Mouse (Mus musculus): Measurements from ENCODE around the gene Nrg4. TPM values are rescaled to one million over a fixed set of nuclear protein-coding genes. Genes with fewer than 3 reads are reported as not detected.

Nrg4 gene
- total and polyA plus RNA-seq, 3 experiments, result 0.81 to 1.7 (median 1.2) TPM

DNA sequence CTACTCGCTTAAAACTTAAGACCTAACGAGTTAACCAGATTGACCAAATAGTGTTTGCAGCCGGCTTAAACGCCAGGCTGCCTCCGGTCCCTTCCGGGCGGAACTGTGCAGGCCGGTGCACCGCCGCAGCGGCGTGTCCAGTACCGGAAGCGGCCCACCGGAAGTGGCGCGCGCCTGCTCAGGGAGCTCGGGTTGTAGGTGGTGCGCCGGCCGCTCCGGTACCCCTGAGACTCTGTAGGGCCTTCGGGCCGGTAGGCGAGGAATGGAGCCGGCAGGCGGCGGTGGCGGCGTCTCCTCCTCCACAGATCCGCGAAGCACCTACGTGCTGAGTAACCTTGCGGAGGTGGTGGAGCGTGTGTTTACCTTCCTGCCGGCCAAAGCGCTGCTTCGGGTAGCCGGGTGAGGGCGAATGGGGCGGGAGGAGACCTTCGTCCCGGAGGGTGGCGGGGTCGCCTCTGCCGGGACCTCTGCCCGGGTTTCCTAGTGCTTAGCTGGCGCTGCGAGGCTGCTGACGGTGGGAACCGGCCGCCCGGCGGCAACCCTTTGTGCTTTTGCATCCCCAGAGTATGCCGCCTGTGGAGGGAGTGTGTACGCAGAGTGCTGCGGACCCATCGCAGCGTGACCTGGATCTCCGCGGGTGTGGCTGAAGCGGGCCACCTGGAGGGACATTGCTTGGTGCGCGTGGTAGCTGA, 117.7 kb downstream of the Nrg4 start, which contains the start of gene Fbxo22:
Fbxo22 (plus strand) TSS at position 136 of the 692 bp plus-strand sequence.
- Histone ChIP-seq H3K9me3 (replicated peaks; ENCODE audit: low read length) (no peaks in the 10 kb centered on the region), H3K27me3 (replicated peaks) (no peaks in the 10 kb centered on the region), H3K27ac (ENCODE audit: insufficient read depth, low read depth) (peak within 1 kb of the TSS; percentile 44), H3K4me1 (ENCODE audit: control insufficient read depth in 1 of 2, insufficient read depth in 2 of 2) (peaks cover 3 to 28% of the 10 kb centered on the region in 2 experiments; a peak in 3 of 4 replicates), H3K36me3 (replicated peaks in 1 of 2; ENCODE audit: control insufficient read depth in 1 of 2, insufficient read depth in 1 of 2, low read length in 1 of 2) (peaks cover 11 to 44% of the 10 kb centered on the region in 2 experiments), H3K79me2 (replicated peaks; ENCODE audit: control insufficient read depth, extremely low read depth, insufficient read depth, poor library complexity, severe bottlenecking) (peaks cover 8% of the 10 kb centered on the region), H3K4me2 (ENCODE audit: insufficient read depth, low read depth, poor library complexity, severe bottlenecking) (peak within 1 kb of the TSS; percentile 73), H3K4me3 (replicated peaks in 1 of 3; ENCODE audit: low read depth in 2 of 3, low read length in 2 of 3, poor library complexity in 1 of 3) (peak within 1 kb of the TSS; percentile 86 to 93 (median 91)), H3K9ac (ENCODE audit: insufficient read depth, low read depth) (peak within 1 kb of the TSS; percentile 60)
- dilution Hi-C loops (cut with MboI; ENCODE audit: extremely low pct_ligation_motif_present, extremely low pct_unique_long_range_greater_than_20kb, low sequenced_read_pairs) (no loop called here), in situ Hi-C loops (cut with MboI; ENCODE audit: low pct_ligation_motif_present, low pct_unique_long_range_greater_than_20kb, low sequenced_read_pairs) (no loop called here)
- DNase-seq (ENCODE audit: extremely low read depth), result peak; percentile 84
- TF ChIP-seq NELFE (IDR thresholded peaks at IDR 0.05; ENCODE audit: low read depth, low read length), result peak; percentile 78
- TF ChIP-seq MAZ (IDR thresholded peaks at IDR 0.05; ENCODE audit: low read depth, low read length), result no peak; the same call in 1 of the 2 replicates
- peak; percentile 93 for TF ChIP-seq POLR2A (IDR thresholded peaks at IDR 0.05; ENCODE audit: low read depth, low read length)
- TF ChIP-seq UBTF (IDR thresholded peaks at IDR 0.05; ENCODE audit: low read depth, low read length), result peak; percentile 95
- peak; percentile 78 for TF ChIP-seq NRF1 (IDR thresholded peaks at IDR 0.05; ENCODE audit: low read depth, low read length)
- TF ChIP-seq MEF2A (IDR thresholded peaks at IDR 0.05; ENCODE audit: borderline replicate concordance, low read depth, low read length), result peak; percentile 56; the same call in 1 of the 2 replicates
- peak; percentile 90 for TF ChIP-seq TCF12 (IDR thresholded peaks at IDR 0.05; ENCODE audit: low read depth, low read length)
- TF ChIP-seq HCFC1 (IDR thresholded peaks at IDR 0.05; ENCODE audit: low read depth, low read length), result peak; percentile 87
- TF ChIP-seq ELF1 (IDR thresholded peaks at IDR 0.05; ENCODE audit: low read depth, low read length), result peak; percentile 96
- peak; percentile 70; the same call in 1 of the 2 replicates for TF ChIP-seq MAX (IDR thresholded peaks at IDR 0.05; ENCODE audit: low read length)
- TF ChIP-seq POLR2AphosphoS2 (IDR thresholded peaks at IDR 0.05; ENCODE audit: low read depth, low read length), result peak; percentile 89
- TF ChIP-seq TBP (conservative IDR thresholded peaks at IDR 0.05; ENCODE audit: low read depth, low read length), result peak; percentile 85
- TF ChIP-seq CTCF (conservative IDR thresholded peaks at IDR 0.05 in 1 of 2, IDR thresholded peaks at IDR 0.05 in 1 of 2; ENCODE audit: low read depth in 2 of 2, low read length in 2 of 2), result no peak; a peak in 1 of 4 replicates
- TF ChIP-seq JUND (conservative IDR thresholded peaks at IDR 0.05; ENCODE audit: low read depth, low read length), result no peak
- peak; percentile 79 for TF ChIP-seq MXI1 (IDR thresholded peaks at IDR 0.05; ENCODE audit: low read depth, low read length)
- TF ChIP-seq SIN3A (IDR thresholded peaks at IDR 0.05; ENCODE audit: low read length), result peak; percentile 73; the same call in 1 of the 2 replicates
- TF ChIP-seq ZKSCAN1 (IDR thresholded peaks at IDR 0.05; ENCODE audit: borderline replicate concordance, low read depth, low read length), result no peak
- TF ChIP-seq KAT2A (IDR thresholded peaks at IDR 0.05; ENCODE audit: insufficient replicate concordance, low read length), result 0 out of 2 replicates have a peak, but pooled peaks have one; percentile 6
- TF ChIP-seq USF2 (conservative IDR thresholded peaks at IDR 0.05; ENCODE audit: low read depth, low read length), result no peak
- TF ChIP-seq RCOR1 (conservative IDR thresholded peaks at IDR 0.05; ENCODE audit: low read depth, low read length), result 0 out of 2 replicates have a peak, but pooled peaks have one; percentile 25
- peak; percentile 33; the same call in 1 of the 2 replicates for TF ChIP-seq IRF4 (IDR thresholded peaks at IDR 0.05; ENCODE audit: low read depth, low read length)
